Mouse (Mus musculus): ENCODE measurements around the gene Zfp526. TPM values are rescaled to one million over a fixed set of nuclear protein-coding genes. Genes with fewer than 3 reads are reported as not detected.
A peak's percentile ranks its signal among the peaks of the same experiment; 100 is the strongest.

The Zfp526 gene
- polyA plus RNA-seq, 1 experiment from 2014 or later, result 2.6 TPM

GRCm38 (mm10) chr7:25273259-25274241 lies 52.3 kb downstream of the Zfp526 start:
- Histone ChIP-seq H3K9ac (replicated peaks) (peak overlapping the region; percentile 44), H3K27ac (no peak overlapping the region), H3K4me2 (replicated peaks) (no peak overlapping the region), H3K9me3 (no peaks in the 10 kb centered on the region), H3K4me3 (replicated peaks) (no peak overlapping the region), H3K36me3 (peaks cover 43% of the 10 kb centered on the region), H3K4me1 (replicated peaks) (peaks cover 71% of the 10 kb centered on the region), H3K27me3 (no peaks in the 10 kb centered on the region)
- whole genome bisulfite sequencing, result 92% methylated on average over 22 of the region's 22 CpGs
- no peak for ATAC-seq

- Histone ChIP-seq H3K9me3 (no peaks in the 10 kb centered on the region), H3K4me3 (replicated peaks) (no peak overlapping the region), H3K27me3 (no peaks in the 10 kb centered on the region), H3K9ac (replicated peaks) (peak overlapping the region; percentile 44), H3K4me1 (replicated peaks) (peaks cover 64% of the 10 kb centered on the region), H3K27ac (no peak overlapping the region), H3K4me2 (replicated peaks) (no peak overlapping the region), H3K36me3 (peaks cover 43% of the 10 kb centered on the region)
- 73% methylated on average over 5 of the region's 5 CpGs for WGBS
- no peak for ATAC-seq
These were observed 53.3 kb downstream of the Zfp526 start for GRCm38 (mm10) chr7:25274571-25274970.

GRCm38 (mm10) chr7:25274996-25275395 lies 53.8 kb downstream of the Zfp526 start:
- peak overlapping the region; percentile 44; the same call in 1 of the 2 replicates for H3K9ac ChIP-seq (replicated peaks)

GRCm38 (mm10) chr7:25275555-25276298 lies 54.5 kb downstream of the Zfp526 start:
- Histone ChIP-seq H3K9me3 (no peaks in the 10 kb centered on the region), H3K9ac (replicated peaks) (peak overlapping the region; percentile 42), H3K27me3 (no peaks in the 10 kb centered on the region), H3K4me1 (replicated peaks) (peaks cover 64% of the 10 kb centered on the region), H3K4me3 (replicated peaks) (no peak overlapping the region), H3K27ac (no peak overlapping the region), H3K4me2 (replicated peaks) (peak overlapping the region; percentile 5; the same call in 1 of the 2 replicates), H3K36me3 (peaks cover 43% of the 10 kb centered on the region)
- 63% methylated on average over 9 of the region's 9 CpGs for WGBS
- no peak for ATAC-seq

More at GRCm38 (mm10) chr7:25274996-25275395, 53.8 kb downstream of the Zfp526 start:
- Histone ChIP-seq H3K4me3 (replicated peaks) (no peak overlapping the region), H3K36me3 (peaks cover 43% of the 10 kb centered on the region), H3K9me3 (no peaks in the 10 kb centered on the region), H3K4me2 (replicated peaks) (no peak overlapping the region), H3K27ac (no peak overlapping the region), H3K4me1 (replicated peaks) (peaks cover 64% of the 10 kb centered on the region), H3K27me3 (no peaks in the 10 kb centered on the region)
- no peak for ATAC-seq
- 91% methylated on average over 3 of the region's 3 CpGs for WGBS

Small RNA genes lying within 50 kb of the gene (microRNA-seq; reads per million reads assigned to microRNA genes)
- not detected for gene Mir7048

Other genes with a start within 250 kb of the Zfp526 start
- gene Rabac1, start 248.7 kb upstream of the Zfp526 start, polyA plus RNA-seq (2015; fragmentation: Nextera tagmentation; extraction: Ambion mirVana), result 171 and 176 TPM in 2 replicates
- gene Atp1a3, start 215.5 kb upstream of the Zfp526 start, polyA plus RNA-seq (2015; fragmentation: Nextera tagmentation; extraction: Ambion mirVana), result 189 and 195 TPM in 2 replicates
- 14.0 and 19.4 TPM in 2 replicates for gene Grik5, start 149.1 kb upstream of the Zfp526 start, polyA plus RNA-seq (2015; fragmentation: Nextera tagmentation; extraction: Ambion mirVana)
- gene Zfp574, start 148.9 kb upstream of the Zfp526 start, polyA plus RNA-seq (2015; fragmentation: Nextera tagmentation; extraction: Ambion mirVana), result 36.1 and 36.4 TPM in 2 replicates
- 56.2 and 62.0 TPM in 2 replicates for gene Pou2f2, start 41.7 kb upstream of the Zfp526 start, polyA plus RNA-seq (2015; fragmentation: Nextera tagmentation; extraction: Ambion mirVana)
- 12.5 and 13.3 TPM in 2 replicates for gene Dedd2, start 810 bp upstream of the Zfp526 start, polyA plus RNA-seq (2015; fragmentation: Nextera tagmentation; extraction: Ambion mirVana)
- gene Gsk3a, start 16.4 kb downstream of the Zfp526 start, polyA plus RNA-seq (2015; fragmentation: Nextera tagmentation; extraction: Ambion mirVana), result 13.7 and 15.9 TPM in 2 replicates
- 4.4 and 5.7 TPM in 2 replicates for gene Erf, start 29.3 kb downstream of the Zfp526 start, polyA plus RNA-seq (2015; fragmentation: Nextera tagmentation; extraction: Ambion mirVana)
- gene Cic, start 46.3 kb downstream of the Zfp526 start, polyA plus RNA-seq (2015; fragmentation: Nextera tagmentation; extraction: Ambion mirVana), result 37.6 and 44.2 TPM in 2 replicates
- 665 and 668 TPM in 2 replicates for gene Pafah1b3, start 76.6 kb downstream of the Zfp526 start, polyA plus RNA-seq (2015; fragmentation: Nextera tagmentation; extraction: Ambion mirVana)
- gene Prr19, start 80.0 kb downstream of the Zfp526 start, polyA plus RNA-seq (2015; fragmentation: Nextera tagmentation; extraction: Ambion mirVana), result 2.1 and 3.1 TPM in 2 replicates
- gene Tmem145, start 84.7 kb downstream of the Zfp526 start, polyA plus RNA-seq (2015; fragmentation: Nextera tagmentation; extraction: Ambion mirVana), result 41.1 and 47.1 TPM in 2 replicates
- 18.9 and 19.8 TPM in 2 replicates for gene Megf8, start 95.7 kb downstream of the Zfp526 start, polyA plus RNA-seq (2015; fragmentation: Nextera tagmentation; extraction: Ambion mirVana)
- 0.32 TPM in 1 of 2 replicates, not detected in the other for gene Cnfn, start 148.3 kb downstream of the Zfp526 start, polyA plus RNA-seq (2015; fragmentation: Nextera tagmentation; extraction: Ambion mirVana)
- gene Lipe, start 177.3 kb downstream of the Zfp526 start, polyA plus RNA-seq (2015; fragmentation: Nextera tagmentation; extraction: Ambion mirVana), result 8.4 and 9.9 TPM in 2 replicates
- gene Cxcl17, start 191.5 kb downstream of the Zfp526 start, polyA plus RNA-seq (2015; fragmentation: Nextera tagmentation; extraction: Ambion mirVana), result 0.51 and 0.73 TPM in 2 replicates